Mouse (Mus musculus) liver (tissue): Measurements from ENCODE around the gene Kif16b.

Source experiments
- DNase-seq: peaks from one replicate; pipeline ENCODE4 v3.0.0-alpha.2; 2020; ENCODE audit warnings: mixed read lengths

Gene Kif16b

DNA sequence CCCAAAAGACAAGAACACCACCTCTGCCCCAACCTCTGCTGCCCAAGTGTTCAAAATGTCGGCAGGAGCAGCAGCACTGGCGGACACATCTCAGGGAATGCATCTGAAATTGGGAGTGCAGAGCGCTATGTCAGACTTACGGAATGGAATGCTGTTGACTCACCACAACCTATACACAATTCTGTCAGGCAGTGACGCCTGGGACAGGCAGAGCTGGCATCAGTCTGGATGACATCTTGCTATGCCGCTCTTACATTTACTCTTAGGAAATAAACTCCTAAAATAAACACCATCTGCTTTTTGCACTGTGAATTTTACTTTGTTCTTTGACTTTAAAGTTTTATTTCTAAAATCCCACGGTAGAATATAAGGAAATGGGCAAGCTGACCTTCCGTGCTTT lies 31.3 kb downstream of the Kif16b start:
- DNase-seq: no peak

DNA sequence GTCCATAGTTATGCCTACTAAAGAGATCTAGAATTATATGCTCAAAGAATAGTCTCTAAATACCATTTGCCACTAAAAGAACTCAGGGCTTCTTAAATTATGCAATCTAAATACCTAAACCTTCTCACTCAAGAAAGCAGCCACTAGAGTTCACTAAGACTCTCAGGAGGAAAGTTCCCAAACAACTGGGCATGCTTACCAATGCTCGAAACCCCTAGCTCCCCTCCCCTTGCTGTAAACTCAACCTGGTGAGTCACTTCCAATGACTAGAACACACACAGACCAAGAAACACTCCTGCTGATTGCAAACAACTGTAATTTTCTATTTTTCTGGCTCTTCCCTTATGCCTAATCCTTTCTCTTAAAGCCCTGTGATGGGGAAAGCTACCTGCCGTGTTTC lies 33.9 kb downstream of the Kif16b start:
- no peak for DNase-seq

DNA sequence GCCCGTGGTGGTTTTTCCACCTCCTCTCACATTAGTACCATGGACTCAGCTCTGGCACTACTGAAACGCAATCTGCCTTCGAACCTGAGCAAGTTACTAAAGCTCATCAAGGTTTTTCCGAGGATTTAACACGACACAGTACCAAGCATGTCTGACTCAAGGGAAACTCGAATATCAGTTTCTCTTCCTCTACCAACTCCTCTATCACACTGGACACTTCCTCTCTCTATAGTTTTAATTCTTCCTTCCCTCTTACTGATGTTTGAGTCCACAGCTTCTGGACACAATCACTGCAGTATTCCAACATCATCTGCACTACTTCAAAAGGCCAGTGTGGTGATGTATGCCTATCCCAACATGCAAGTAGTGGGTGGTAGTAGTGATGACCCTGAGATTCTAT lies 40.3 kb downstream of the Kif16b start:
- DNase-seq: no peak

DNA sequence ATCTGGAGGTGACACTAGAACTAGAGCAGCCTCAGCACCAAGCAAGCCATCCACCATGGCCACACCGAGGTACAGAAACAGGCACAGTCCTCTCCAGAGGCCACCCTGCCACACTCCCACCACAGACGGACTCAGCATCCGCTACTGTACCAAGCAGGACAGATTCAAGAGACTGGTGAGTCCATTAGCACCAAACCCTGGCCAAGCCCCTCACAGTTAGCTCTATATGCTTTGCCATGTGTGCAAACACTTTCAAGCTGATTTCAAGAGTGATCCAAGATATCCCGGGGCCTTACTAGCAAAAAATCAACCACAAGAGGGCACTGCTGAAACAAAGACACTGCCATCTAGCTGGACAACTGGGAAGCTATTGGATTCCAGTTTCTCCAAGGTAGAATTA lies 41.9 kb downstream of the Kif16b start:
- peak; percentile 12 for DNase-seq

DNA sequence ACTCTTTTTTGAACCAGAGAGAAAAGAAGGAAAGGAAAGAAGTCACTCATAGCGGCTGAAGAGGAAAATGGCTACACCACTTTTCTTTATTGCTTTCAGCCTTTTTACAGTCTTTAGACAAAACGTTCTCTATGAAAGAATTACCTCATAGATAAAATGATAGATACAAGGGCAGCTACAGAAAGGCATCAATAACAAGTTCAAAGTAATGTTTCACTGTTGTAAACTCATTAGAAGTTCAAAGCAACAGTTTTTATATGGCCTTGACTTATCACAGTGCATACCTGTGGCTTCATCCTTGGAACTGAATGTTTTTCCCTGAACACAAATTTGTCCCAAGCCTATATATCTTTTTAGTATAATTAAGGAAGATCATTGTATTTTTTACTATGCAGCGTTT lies 62.6 kb downstream of the Kif16b start:
- DNase-seq: no peak

DNA sequence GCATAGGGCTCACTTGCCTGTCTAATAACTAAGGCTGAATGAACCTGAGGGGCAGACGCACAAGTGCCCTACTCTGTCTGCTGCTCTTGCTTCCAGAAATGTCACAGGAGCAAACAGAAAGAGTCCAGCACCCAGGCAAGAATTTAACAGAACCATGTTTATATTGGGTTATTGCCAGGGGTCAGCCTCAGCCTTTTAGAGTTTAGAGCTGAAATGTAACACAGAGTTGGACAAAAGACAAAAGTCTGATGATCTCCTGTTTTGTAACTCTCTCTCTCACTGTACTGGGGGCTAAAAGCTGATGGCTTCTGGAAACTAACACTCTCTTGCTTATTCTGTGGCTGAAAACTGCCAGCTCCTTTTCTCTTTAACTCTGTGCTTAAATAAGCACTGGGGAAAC lies 63.2 kb downstream of the Kif16b start:
- DNase-seq: no peak

DNA sequence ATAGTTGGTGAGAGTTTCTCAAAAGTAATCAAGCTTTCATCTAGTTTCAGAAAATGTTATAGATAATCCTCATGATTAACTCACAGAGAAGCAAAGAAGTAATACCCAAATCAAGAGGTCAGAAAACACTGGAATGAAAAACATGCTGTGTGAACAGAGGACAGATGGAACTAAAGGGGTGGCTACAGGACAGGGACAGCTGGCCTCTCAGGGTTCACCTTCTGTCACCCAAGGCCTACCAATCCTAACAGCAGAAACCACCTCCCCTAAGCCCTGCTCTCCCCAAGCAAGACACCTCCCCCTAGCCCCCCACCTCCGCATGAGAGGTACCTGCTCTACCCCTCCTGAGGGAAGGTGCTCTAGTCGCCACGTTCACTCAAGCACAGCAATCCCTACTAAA lies 66.6 kb downstream of the Kif16b start:
- DNase-seq: no peak

DNA sequence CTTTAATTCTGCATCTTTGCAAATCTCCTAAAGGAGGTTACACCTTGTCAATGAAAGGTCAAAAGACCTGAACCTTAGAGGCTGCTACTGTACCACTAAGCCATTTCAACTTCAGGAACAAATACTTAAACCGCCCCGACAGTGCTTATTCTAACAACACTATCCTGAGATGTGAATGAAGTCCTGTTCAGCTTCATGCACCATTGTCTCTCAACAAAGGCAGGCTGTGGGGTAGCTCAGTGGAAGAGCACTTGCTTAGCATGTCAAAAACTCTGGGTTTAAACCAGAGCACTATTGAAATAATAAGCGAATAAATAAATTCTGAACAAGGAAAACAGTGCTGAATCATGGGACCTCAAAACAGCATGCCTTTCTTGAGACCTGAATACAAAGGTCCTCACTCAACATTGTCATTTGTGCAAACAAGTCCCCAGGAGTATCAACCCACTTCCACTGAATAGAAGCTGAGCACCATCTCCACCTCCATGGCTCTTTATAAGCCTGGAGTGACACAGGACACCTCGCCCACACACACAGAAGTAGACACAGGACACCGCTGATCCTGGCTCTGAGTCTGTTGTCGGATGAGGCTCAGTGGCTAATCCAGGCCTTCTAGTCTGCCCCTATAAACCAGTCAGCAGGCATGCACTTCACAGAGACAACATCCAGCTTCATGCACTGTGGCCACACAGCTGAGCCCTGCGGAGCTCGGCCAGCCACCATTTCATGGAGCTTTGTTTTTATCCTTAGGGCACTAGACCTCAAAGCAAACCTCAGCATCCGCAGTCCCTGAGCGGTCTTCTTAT lies 68.5 kb downstream of the Kif16b start:
- no peak for DNase-seq

DNA sequence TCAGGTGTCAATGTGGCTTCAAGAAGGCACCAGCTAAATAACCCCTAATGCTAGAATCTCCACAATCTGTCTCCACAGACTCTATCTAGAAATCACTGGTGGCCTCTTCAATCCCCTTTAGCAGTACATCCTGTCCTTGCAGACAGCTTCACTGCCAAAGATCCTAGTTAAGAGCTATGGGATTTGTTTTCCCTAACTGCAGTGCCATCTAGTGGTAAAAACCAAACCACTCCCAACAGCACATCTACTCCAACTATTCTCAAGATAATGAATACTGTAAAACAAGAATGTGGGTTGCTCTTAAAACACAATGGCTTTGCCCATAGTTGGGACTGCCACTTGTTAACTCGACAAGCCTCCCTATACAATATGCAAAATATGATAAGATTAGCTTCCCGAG lies 88.3 kb downstream of the Kif16b start:
- peak; percentile 7 for DNase-seq

DNA sequence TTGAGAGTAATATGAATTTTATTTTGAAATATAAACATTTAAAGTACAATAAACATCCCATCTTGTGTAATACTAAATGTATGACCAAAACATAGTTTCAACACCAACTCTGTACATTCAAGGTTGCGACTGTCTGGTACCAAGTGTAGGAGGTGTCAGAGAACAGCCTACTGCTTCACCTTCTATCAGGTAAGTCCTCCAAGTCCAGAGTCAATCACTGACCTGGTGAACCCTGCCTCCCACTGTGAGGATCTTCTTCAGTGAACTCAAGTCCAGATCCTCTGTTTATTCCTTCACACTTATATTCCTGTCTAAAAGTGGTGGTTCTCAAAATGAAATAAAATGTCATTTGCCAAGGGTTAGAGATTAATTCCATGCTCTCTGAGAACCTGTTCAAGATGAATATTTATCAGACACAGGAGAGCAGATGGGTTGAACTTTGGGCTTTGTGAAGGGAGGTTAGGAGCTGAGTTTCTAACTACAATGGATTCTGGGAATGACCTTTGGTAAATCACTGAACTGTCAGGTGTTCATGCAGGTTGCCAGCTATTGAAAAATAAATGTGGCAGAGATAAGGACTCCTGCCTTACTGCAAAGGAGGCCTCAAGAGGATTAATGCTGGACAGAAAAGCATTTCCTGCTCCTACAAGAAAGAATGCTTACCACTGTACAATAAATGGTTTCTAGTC lies 97.4 kb downstream of the Kif16b start:
- no peak for DNase-seq

DNA sequence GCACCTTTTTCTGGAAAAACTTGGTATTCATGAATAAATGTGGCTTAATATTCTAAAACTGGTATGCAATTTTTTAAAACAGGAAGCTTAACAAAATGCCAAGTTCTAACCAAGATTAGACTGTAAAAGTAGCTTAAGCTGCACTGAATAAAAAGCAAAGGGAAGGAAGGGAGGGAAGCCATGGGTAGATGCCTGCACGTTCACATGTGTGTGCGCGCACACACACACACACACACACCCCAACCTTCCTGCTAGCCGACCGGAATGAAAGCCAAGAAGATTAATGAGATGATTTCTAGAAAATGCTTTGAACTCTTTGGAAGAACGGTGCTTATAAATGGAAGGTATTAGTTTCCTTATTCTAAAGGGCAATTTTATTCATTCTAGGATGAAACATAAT lies 104.0 kb downstream of the Kif16b start:
- no peak for DNase-seq

DNA sequence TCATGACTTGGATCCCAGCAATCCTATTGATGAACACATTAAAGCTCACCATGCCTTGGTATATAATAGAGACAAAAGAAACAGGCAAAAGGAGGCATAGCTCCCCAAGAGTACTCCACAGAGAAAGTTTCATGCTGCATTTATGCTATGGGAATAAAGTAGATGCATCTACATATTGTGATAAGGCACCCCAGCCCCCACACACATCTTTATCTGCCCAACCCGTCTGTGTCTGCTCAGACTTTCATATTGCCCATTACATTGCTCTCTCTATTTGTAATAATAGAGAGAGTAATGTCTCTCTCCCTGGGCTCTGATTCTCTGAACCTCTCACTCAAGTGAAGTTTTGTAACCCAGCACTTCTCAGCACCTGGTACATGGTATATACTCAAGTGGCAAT lies 126.0 kb downstream of the Kif16b start:
- DNase-seq: peak; percentile 9

DNA sequence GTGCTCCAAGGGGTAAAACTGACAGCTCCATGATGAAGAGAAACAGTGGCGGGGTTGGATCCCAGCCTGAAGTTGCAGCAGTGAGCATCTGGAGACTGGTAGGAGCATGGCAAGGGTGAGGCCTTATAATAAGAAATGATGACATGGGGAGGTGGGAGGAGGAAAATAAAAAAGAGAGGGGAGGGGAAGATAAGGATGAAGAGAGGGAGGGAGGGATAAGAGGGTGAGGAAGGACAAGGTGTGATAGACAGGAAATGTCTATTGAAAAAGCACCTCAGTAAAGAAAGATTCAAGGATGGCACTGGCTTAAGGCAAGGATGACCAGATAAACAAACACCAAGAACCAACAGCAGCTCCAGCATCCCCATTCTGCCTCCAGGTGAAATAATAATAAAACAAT lies 126.6 kb downstream of the Kif16b start:
- no peak for DNase-seq

DNA sequence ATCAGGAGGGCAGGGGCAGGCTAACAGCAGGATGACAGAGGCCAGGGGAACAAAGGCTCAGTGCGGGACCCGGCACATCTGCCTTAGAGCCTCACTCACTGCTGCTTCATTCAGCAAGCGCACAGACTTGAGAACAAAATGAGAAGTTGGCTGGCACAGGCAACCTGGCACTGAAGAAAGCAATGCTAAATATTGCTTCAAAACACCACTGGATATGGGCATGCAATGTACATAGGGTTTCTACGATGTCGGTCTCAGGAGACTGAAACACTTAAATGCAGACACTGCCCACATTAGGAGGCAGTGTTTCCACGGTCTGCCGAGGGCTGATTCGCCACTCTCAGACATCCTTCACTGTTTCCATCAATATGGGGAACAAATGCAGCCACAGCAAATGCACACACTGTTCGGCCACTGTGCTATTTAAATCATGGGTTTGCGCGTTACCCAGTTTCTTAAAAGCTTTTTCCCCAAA lies 131.6 kb downstream of the Kif16b start:
- DNase-seq: no peak

DNA sequence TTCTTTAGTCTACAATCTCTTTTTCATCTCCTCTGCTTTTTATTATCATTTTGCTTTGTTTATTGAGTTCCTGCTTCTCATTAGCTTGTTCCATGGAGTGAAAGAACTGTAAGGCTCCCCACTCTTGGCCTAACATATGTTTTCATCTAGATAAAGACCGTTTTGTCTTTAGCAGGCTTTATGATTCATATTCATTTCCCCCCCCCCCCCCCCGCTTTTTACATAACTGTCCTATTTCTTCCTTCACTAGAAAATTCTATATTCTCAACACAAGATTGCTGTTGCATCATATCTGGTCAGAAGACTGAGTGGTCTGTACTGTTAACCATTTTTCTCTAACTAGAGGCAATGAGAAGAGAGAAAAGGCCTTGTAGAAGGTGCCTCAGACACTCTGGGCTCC lies 137.1 kb downstream of the Kif16b start:
- DNase-seq: no peak

DNA sequence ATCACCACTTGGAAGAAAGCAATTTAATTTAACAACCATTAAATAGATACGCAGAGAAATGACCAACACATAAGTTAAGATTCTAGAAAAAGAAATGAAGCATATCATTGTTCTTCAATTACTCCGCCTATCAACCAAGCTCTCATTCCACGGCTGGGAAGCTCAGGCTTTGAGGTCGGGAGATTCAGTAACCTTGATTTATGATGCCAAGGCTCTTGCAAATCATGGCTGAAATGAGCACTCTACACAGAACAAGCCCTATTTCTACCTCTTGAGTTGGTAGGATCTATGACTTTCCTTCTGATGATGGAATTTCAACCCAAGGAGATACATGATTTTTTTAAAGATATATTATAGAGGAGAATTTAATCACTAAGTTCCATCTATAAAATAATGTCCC lies 140.5 kb downstream of the Kif16b start:
- DNase-seq: no peak

DNA sequence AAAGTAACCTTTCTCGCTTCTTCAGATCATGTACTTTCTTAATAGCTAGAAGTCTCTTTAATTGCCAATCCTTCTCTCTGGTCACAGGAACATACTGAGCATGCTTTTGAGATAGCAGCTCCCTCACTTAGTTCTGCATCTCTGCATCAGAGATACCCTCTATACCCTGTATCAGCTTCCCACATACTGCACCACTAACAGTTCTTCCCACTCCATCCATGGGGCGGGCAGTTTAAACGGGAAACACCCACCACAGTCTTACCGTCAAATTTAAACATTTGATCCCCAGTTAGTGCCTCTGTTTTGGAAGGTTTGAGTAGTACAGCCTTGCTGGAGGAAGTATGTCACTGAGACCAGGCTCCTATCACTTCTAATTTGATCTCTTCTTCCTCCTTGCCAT lies 142.1 kb downstream of the Kif16b start:
- DNase-seq: no peak

DNA sequence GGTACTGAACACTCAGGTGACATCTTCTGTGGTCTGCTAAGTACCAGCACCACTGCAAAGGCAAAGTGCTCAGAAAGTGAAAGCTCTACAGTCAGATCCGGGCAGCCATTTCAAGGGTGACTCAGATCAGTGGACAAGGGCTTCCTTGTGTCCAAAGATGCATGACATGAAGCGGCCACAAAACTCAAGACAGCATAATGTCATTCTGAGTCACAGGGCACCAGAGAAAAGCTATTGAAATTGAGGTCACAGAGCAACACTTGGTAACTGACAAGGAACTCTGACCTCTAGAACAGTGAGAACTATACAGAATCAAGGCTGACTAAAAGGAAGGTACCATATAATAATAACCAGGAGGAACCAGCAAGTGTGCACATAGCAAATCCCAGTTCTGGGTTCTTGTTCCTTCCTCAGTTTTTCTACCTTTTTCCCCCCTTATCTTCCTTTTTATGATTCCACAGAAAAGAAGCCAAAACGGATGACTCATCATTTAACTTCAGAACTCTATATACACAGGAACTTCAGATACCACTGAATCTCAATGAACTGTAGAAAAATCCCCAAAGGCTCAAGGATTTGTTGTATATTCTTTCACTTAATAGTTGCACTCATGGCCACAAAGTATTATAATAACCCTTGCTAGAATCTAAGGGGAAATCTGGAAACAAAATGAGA lies 143.1 kb downstream of the Kif16b start:
- DNase-seq: no peak

DNA sequence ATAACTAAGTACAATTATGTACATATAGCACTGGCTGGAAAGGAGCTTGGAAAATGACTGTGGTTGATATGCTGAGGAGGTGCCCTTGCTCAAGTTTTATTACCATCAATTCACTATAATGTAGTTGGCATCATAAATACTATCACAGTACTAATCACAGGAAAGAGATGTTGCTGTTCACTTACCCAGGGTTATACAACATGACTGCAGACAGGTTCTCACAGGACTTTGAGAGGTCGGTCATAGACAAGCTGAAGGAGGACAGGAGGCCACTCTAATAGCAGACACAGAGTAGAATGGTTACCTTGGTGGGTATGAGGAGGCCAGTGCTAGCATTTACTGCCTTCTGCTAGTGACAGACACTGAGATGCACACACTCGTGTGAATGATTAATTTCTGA lies 162.0 kb downstream of the Kif16b start:
- no peak for DNase-seq

DNA sequence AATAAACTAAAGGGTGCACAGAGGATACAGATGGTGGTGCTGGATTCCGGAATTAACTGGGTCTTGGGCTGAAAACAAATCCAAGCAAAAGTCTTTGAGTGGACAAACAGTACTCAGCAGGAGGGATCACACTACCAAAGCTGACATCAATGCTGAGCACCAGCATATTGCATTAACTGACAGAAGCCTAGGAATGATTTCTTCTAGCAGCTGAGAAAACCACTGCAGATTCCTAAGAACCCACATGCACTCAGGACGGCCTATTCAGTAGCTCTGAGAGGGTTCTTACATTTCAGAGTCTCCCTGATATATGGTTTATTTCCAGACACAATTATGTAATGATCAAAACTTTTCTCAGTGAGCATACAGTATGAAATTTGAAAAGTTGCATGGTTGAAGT lies 162.8 kb downstream of the Kif16b start:
- DNase-seq: no peak

DNA sequence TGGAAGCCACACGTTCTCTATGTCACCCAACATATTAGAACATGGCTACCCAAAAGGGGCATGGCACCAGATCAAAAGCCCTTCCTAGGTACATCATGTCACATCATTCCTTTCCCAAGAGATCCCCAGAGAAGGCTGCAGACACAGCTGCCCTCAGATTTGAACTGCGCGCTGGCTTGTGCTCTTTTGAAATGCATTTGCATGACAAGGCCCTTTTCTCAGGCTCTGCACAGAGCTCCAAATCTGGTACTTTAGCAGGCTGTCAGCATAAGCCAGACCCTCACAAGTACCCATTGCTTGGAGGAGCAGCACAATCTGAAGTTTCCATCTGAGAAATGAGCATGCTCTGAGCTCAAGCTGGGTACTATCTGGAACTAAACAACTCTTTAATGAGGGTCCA lies 165.6 kb downstream of the Kif16b start:
- no peak for DNase-seq

DNA sequence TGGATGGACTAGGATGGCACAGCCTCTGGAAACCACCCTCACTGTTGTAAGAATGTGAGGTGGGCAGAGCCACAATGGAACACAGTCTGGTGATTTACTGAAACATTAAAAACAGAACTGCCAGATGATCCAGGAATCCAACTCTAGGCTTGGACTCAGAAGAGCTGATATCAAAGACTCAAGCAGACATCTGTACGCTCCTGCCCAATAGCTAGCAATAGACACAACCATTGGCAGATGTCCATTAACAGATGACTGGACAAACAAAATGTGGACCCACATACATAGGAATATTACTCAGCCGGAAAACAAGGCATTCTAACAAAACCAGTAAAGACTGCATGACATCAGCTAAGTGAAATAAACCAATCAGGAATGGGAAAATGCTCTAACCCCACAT lies 167.3 kb downstream of the Kif16b start:
- DNase-seq: no peak

DNA sequence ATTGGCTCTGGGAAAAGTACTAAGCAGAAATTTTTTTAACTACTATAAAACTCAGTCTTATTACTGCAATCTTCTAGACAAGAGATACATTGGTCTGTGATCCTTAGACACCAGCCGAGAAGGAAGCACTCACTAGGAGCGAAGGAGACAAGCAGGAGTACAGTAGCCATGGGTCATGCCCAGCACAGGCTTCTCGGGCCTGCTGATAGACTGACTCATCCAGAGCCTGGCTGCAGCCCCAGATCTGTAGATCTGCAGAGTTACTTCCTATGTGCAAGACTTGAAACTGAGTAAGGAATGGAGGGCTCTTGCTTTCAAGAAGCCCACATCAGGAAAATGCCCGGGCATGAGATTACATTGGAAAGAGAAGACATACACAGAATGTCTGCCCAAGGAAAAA lies 169.0 kb downstream of the Kif16b start:
- no peak for DNase-seq

DNA sequence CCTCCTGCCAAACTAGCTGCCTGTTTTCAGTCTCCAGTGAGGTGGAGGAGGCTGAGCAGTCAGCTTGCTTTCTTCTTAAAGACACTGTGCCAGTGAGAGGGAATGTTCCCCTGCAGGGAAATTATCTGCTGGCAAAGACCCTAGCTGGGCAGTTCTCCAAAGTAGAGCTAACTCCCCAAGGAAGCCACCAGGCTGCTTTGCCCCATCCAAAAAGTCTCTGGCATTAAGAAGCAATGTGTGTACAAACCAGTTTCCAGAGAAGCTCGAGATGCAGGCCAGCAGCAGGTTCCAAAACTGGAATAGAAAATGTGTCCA lies 169.6 kb downstream of the Kif16b start:
- DNase-seq: no peak
